Mouse (Mus musculus) CH12.LX (cell line): ENCODE results near the gene Slc6a20b. TPM values are rescaled to one million over a fixed set of nuclear protein-coding genes. Genes with fewer than 3 reads are reported as not detected.

ENCODE experiments used
- DNase-seq: peaks from one replicate; pipeline ENCODE4 v3.0.0-alpha.2; 2013; ENCODE audit errors: extremely low read depth
- H3K27ac ChIP-seq: 2 replicates; pipeline ENCODE4 v1.5.1; 2012; ENCODE audit warnings: low read depth, mild to moderate bottlenecking, control low read depth, moderate library complexity; ENCODE audit not compliant: insufficient read depth
- H3K27me3 ChIP-seq: replicated peaks from 2 replicates; pipeline ENCODE3; 2012; ENCODE audit warnings: inconsistent platforms
- H3K36me3 ChIP-seq, 2 experiments: replicated peaks in 1 of 2; 2 replicates each; pipeline versions ENCODE3 to v1.6.1; 2012; ENCODE audit warnings: inconsistent platforms in 1 of 2, low read length in 1 of 2, mild to moderate bottlenecking in 1 of 2, mixed read lengths in 1 of 2, moderate library complexity in 1 of 2; ENCODE audit not compliant: control insufficient read depth in 1 of 2, insufficient read depth in 1 of 2
- H3K4me1 ChIP-seq, 2 experiments: 2 replicates each; pipeline ENCODE4 v1.6.1; 2012; ENCODE audit warnings: inconsistent platforms in 1 of 2, moderate library complexity in 1 of 2; ENCODE audit not compliant: insufficient read depth in 2 of 2, control insufficient read depth in 1 of 2
- H3K4me2 ChIP-seq: 2 replicates; pipeline ENCODE4 v1.6.1; 2012; ENCODE audit warnings: low read depth, mild to moderate bottlenecking, control low read depth; ENCODE audit not compliant: poor library complexity, insufficient read depth, severe bottlenecking
- H3K4me3 ChIP-seq, 3 experiments: fragments of 150-350 bp in 1 of 3; sonication (generic) in 1 of 3; replicated peaks in 1 of 3; 2 replicates each; pipeline versions ENCODE3 to v1.5.1; 2011 to 2012; ENCODE audit warnings: low read depth in 2 of 3, low read length in 2 of 3, mild to moderate bottlenecking in 2 of 3, moderate library complexity in 2 of 3, control low read depth in 1 of 3, improper control_type of control experiment in 1 of 3, inconsistent platforms in 1 of 3, mixed read lengths in 1 of 3; ENCODE audit not compliant: poor library complexity in 1 of 3
- H3K79me2 ChIP-seq: replicated peaks from 2 replicates; pipeline ENCODE4 v1.6.1; 2012; ENCODE audit warnings: mild to moderate bottlenecking, moderate library complexity; ENCODE audit not compliant: control insufficient read depth, poor library complexity, insufficient read depth, severe bottlenecking; ENCODE audit errors: extremely low read depth
- H3K9ac ChIP-seq: 2 replicates; pipeline ENCODE4 v1.6.1; 2012; ENCODE audit warnings: low read depth, mild to moderate bottlenecking, control low read depth, moderate library complexity; ENCODE audit not compliant: insufficient read depth
- H3K9me3 ChIP-seq: replicated peaks from 2 replicates; pipeline ENCODE3; 2012; ENCODE audit warnings: low read length, inconsistent platforms, mixed read lengths
- CHD1 ChIP-seq: IDR thresholded peaks from 2 replicates; pipeline ENCODE4 v1.6.1; 2012; ENCODE audit warnings: low read depth, low read length, improper control_type of control experiment, inconsistent platforms
- CHD2 ChIP-seq: IDR thresholded peaks from 2 replicates; pipeline ENCODE4 v1.6.1; 2011; ENCODE audit warnings: low read length, improper control_type of control experiment
- ELF1 ChIP-seq: IDR thresholded peaks from 2 replicates; pipeline ENCODE4 v1.6.1; 2014; ENCODE audit warnings: low read depth, mild to moderate bottlenecking, inconsistent platforms, low read length, improper control_type of control experiment
- GABPA ChIP-seq: IDR thresholded peaks from 2 replicates; pipeline ENCODE4 v1.6.1; 2012; ENCODE audit warnings: low read depth, low read length, improper control_type of control experiment, inconsistent platforms; ENCODE audit not compliant: insufficient replicate concordance
- HCFC1 ChIP-seq: IDR thresholded peaks from 2 replicates; pipeline ENCODE4 v1.6.1; 2012; ENCODE audit warnings: low read depth, mild to moderate bottlenecking, inconsistent platforms, low read length, improper control_type of control experiment
- IRF4 ChIP-seq: IDR thresholded peaks from 2 replicates; pipeline ENCODE4 v1.6.1; 2014; ENCODE audit warnings: low read depth, mild to moderate bottlenecking, inconsistent platforms, low read length, improper control_type of control experiment
- JUND ChIP-seq: conservative IDR thresholded peaks from 2 replicates; pipeline ENCODE4 v1.6.1; 2011; ENCODE audit warnings: low read depth, low read length, improper control_type of control experiment
- KAT2A ChIP-seq: IDR thresholded peaks from 2 replicates; pipeline ENCODE4 v1.6.1; 2012; ENCODE audit warnings: low read length, improper control_type of control experiment, inconsistent platforms; ENCODE audit not compliant: insufficient replicate concordance
- MAFK ChIP-seq: IDR thresholded peaks from 2 replicates; pipeline ENCODE4 v1.6.1; 2011; ENCODE audit warnings: low read length, improper control_type of control experiment; ENCODE audit not compliant: insufficient replicate concordance
- MAX ChIP-seq: IDR thresholded peaks from 2 replicates; pipeline ENCODE4 v1.6.1; 2011; ENCODE audit warnings: low read length, improper control_type of control experiment
- MEF2A ChIP-seq: IDR thresholded peaks from 2 replicates; pipeline ENCODE4 v1.6.1; 2014; ENCODE audit warnings: low read depth, mild to moderate bottlenecking, inconsistent platforms, low read length, improper control_type of control experiment, borderline replicate concordance
- MXI1 ChIP-seq: IDR thresholded peaks from 2 replicates; pipeline ENCODE4 v1.6.1; 2011; ENCODE audit warnings: mild to moderate bottlenecking, low read depth, low read length, improper control_type of control experiment
- MYC ChIP-seq: IDR thresholded peaks from 2 replicates; pipeline ENCODE4 v1.6.1; 2011; ENCODE audit warnings: low read depth, mild to moderate bottlenecking, improper control_type of control experiment, low read length
- NELFE ChIP-seq: IDR thresholded peaks from 2 replicates; pipeline ENCODE4 v1.6.1; 2011; ENCODE audit warnings: low read depth, low read length, improper control_type of control experiment
- NRF1 ChIP-seq: IDR thresholded peaks from 2 replicates; pipeline ENCODE4 v1.6.1; 2014; ENCODE audit warnings: low read depth, mild to moderate bottlenecking, inconsistent platforms, low read length, improper control_type of control experiment, moderate library complexity
- PAX5 ChIP-seq: IDR thresholded peaks from 2 replicates; pipeline ENCODE4 v1.6.1; 2012; ENCODE audit warnings: low read length, inconsistent platforms, mixed read lengths
- POLR2A ChIP-seq: IDR thresholded peaks from 2 replicates; pipeline ENCODE4 v1.6.1; 2011; ENCODE audit warnings: low read depth, mild to moderate bottlenecking, improper control_type of control experiment, low read length
- POLR2AphosphoS2 ChIP-seq: IDR thresholded peaks from 2 replicates; pipeline ENCODE4 v1.6.1; 2011; ENCODE audit warnings: low read depth, low read length, improper control_type of control experiment
- RCOR1 ChIP-seq: conservative IDR thresholded peaks from 2 replicates; pipeline ENCODE4 v1.6.1; 2012; ENCODE audit warnings: low read depth, mild to moderate bottlenecking, inconsistent platforms, low read length, improper control_type of control experiment
- SMC3 ChIP-seq: IDR thresholded peaks from 2 replicates; pipeline ENCODE4 v1.6.1; 2011; ENCODE audit warnings: low read depth, low read length, improper control_type of control experiment
- TCF12 ChIP-seq: IDR thresholded peaks from 2 replicates; pipeline ENCODE4 v1.6.1; 2014; ENCODE audit warnings: low read depth, mild to moderate bottlenecking, inconsistent platforms, low read length, improper control_type of control experiment
- UBTF ChIP-seq: IDR thresholded peaks from 2 replicates; pipeline ENCODE4 v1.6.1; 2012; ENCODE audit warnings: low read depth, mild to moderate bottlenecking, inconsistent platforms, low read length, improper control_type of control experiment, moderate library complexity
- USF1 ChIP-seq: IDR thresholded peaks from 2 replicates; pipeline ENCODE4 v1.6.1; 2014; ENCODE audit warnings: low read depth, mild to moderate bottlenecking, inconsistent platforms, low read length, improper control_type of control experiment
- ZC3H11A ChIP-seq: IDR thresholded peaks from 2 replicates; pipeline ENCODE4 v1.6.1; 2012; ENCODE audit warnings: low read depth, mild to moderate bottlenecking, inconsistent platforms, low read length, improper control_type of control experiment
- dilution Hi-C: fragments of 300-500 bp; cut with MboI; formaldehyde crosslinking; loops from 2 replicates; pipeline ENCODE4 v1.14.3; 2020; ENCODE audit warnings: low sequenced_read_pairs; ENCODE audit not compliant: extremely low pct_unique_long_range_greater_than_20kb, extremely low pct_ligation_motif_present
- in situ Hi-C: fragments of 300-500 bp; cut with MboI; formaldehyde crosslinking; loops from 3 replicates; pipeline ENCODE4 v1.14.3; 2019; ENCODE audit warnings: low sequenced_read_pairs, low pct_ligation_motif_present, low pct_unique_long_range_greater_than_20kb, mixed read lengths
- polyA plus RNA-seq: library from polyadenylated mRNA; unstranded; fragments of >175 nt; gene quantifications from 2 replicates; pipeline ENCODE4 v1.2.1, GENCODE M21; 2012; ENCODE audit warnings: low read depth; ENCODE audit not compliant: insufficient read length
- total RNA-seq, 2 experiments: library from RNA; depleted of rRNA; stranded (reverse); fragments of 300-350 nt in 1 of 2; fragments of >200 nt in 1 of 2; gene quantifications; 2 replicates each; pipeline ENCODE4 v1.2.3; 2012 to 2014

Slc6a20b gene
- total and polyA plus RNA-seq, 3 experiments: 0.55 TPM; not detected in 2

DNA sequence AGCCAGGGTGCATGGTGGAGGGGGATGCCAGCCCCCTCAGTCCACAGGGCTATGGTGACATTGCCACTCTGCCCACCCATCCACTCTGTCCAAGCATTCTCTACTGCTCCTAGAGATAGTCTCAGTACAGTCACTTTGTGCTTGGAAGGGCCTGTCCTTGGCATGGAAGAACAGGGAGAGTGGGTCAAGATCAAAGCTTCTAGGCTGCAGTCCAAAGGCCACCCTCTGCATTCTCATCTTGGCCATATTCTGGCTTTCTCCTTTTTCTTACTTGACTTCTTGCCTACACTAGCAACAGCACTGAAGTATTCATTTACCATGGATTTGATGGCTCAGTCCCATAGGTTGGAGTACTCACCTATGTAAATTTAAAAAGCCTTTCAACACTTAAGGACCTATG lies 5.9 kb upstream of the Slc6a20b start:
- no peak for TF ChIP-seq USF1
- no peak for TF ChIP-seq GABPA
- no peak for TF ChIP-seq ELF1
- TF ChIP-seq NRF1: no peak
- no peak for TF ChIP-seq KAT2A
- TF ChIP-seq PAX5: no peak
- no peak for TF ChIP-seq CHD2
- TF ChIP-seq JUND: no peak
- no peak for TF ChIP-seq MAX
- TF ChIP-seq UBTF: no peak
- no peak for TF ChIP-seq ZC3H11A
- Histone ChIP-seq H3K27ac (no peak overlapping the region), H3K27me3 (no peaks in the 10 kb centered on the region), H3K4me1 (peaks cover 0 to 14% of the 10 kb centered on the region in 2 experiments; a peak in 2 of 4 replicates), H3K79me2 (no peaks in the 10 kb centered on the region), H3K4me2 (peak overlapping the region; percentile 50; the same call in 1 of the 2 replicates), H3K36me3 (no peaks in the 10 kb centered on the region), H3K4me3 (no peak overlapping the region), H3K9me3 (no peaks in the 10 kb centered on the region), H3K9ac (no peak overlapping the region)
- DNase-seq: no peak
- dilution Hi-C loops: no loop called here
- in situ Hi-C loops: no loop called here

DNA sequence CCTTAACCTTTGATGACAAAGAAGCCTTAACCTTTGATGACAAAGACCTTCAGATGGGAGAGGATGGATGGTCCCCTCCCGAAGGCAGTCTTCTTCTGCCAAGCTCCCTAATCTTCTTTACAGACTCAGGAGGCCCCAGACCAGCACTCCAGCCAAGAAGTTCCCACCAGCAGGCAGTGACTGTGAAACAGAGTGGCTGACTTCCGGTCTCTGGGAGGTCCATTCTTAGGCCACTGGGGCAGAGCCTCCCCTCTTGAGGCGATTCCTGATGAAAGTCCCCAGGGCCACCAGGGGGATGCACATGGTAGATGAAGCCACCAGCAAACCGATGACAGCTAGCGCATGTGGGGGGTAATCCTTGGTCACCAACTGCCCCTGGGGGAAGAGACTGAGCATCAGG lies 4.4 kb upstream of the Slc6a20b start:
- Histone ChIP-seq H3K9ac (no peak overlapping the region), H3K4me3 (no peak overlapping the region), H3K79me2 (no peaks in the 10 kb centered on the region), H3K36me3 (no peaks in the 10 kb centered on the region), H3K9me3 (no peaks in the 10 kb centered on the region), H3K27me3 (no peaks in the 10 kb centered on the region), H3K27ac (no peak overlapping the region), H3K4me2 (no peak overlapping the region), H3K4me1 (peaks cover 4 to 24% of the 10 kb centered on the region in 2 experiments)
- TF ChIP-seq ELF1: 0 out of 2 replicates have a peak, but pooled peaks have one; percentile 52
- TF ChIP-seq JUND: no peak
- no peak for DNase-seq
- in situ Hi-C loops: no loop called here
- dilution Hi-C loops: no loop called here

DNA sequence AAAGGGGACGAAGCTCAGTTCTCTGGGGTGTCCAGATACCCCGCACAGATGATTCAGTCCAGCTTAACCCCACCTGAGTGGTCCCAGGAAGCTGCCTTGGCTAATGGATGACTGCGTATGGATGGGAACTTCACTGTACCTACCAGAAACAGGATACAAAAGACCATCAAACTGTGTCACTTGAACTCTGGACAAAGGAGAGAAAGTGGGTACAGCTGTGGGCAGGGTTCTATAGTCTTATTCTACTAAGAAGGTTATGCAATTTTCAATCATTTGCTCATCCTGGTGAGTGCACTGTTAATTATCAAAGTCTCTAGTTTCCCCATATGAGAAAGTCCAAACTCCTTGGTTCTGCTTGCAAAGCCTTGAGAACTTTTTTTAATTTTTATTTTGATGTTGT lies 628 bp upstream of the Slc6a20b start:
- H3K36me3 ChIP-seq: no peaks in the 10 kb centered on the region
- H3K79me2 ChIP-seq: no peaks in the 10 kb centered on the region
- H3K4me1 ChIP-seq: peaks cover 4 to 46% of the 10 kb centered on the region in 2 experiments
- TF ChIP-seq POLR2A (no peak), RCOR1 (no peak), TCF12 (no peak), CHD2 (no peak), MYC (no peak), NRF1 (no peak), POLR2AphosphoS2 (no peak), IRF4 (no peak), MXI1 (no peak), HCFC1 (no peak), MAFK (no peak), NELFE (no peak), MEF2A (no peak), SMC3 (no peak), PAX5 (no peak), CHD1 (no peak), ELF1 (no peak)
- no peak overlapping the region for H3K4me2 ChIP-seq
- dilution Hi-C loops (no loop called here), in situ Hi-C loops (no loop called here)
- H3K9me3 ChIP-seq: no peaks in the 10 kb centered on the region
- H3K27ac ChIP-seq: no peak overlapping the region
- H3K27me3 ChIP-seq: no peaks in the 10 kb centered on the region
- H3K9ac ChIP-seq: no peak overlapping the region
- no peak for DNase-seq
- H3K4me3 ChIP-seq: no peak overlapping the region
